Mouse (Mus musculus) midbrain, embryonic 15.5 days (tissue): ENCODE measurements around the gene Prr15l. TPM values are rescaled to one million over a fixed set of nuclear protein-coding genes. Genes with fewer than 3 reads are reported as not detected.

Experiments used
- ATAC-seq: fragments of 200-750 bp; cut with Nextera tagmentation; replicated peaks from 2 replicates; pipeline ENCODE4 v1.8.0; 2017; ENCODE audit warnings: moderate TSS enrichment
- H3K27ac ChIP-seq: fragments of 300-500 bp; sonication (generic); 2 replicates; pipeline ENCODE4 v1.5.1; 2015; ENCODE audit warnings: mild to moderate bottlenecking, inconsistent platforms
- H3K27me3 ChIP-seq: fragments of 300-500 bp; sonication (generic); replicated peaks from 2 replicates; pipeline ENCODE4 v1.6.1; 2015; ENCODE audit warnings: inconsistent platforms
- H3K36me3 ChIP-seq: fragments of 300-500 bp; sonication (generic); replicated peaks from 2 replicates; pipeline ENCODE4 v1.6.1; 2015; ENCODE audit warnings: inconsistent platforms
- H3K4me1 ChIP-seq: fragments of 300-500 bp; sonication (generic); 2 replicates; pipeline ENCODE4 v1.6.1; 2015; ENCODE audit warnings: inconsistent platforms
- H3K4me2 ChIP-seq: fragments of 300-500 bp; sonication (generic); 2 replicates; pipeline ENCODE4 v1.6.1; 2015; ENCODE audit warnings: inconsistent platforms, mild to moderate bottlenecking, moderate library complexity
- H3K4me3 ChIP-seq: fragments of 300-500 bp; sonication (generic); 2 replicates; pipeline ENCODE4 v1.5.1; 2015; ENCODE audit warnings: mild to moderate bottlenecking, inconsistent platforms
- H3K9ac ChIP-seq: fragments of 300-500 bp; sonication (generic); 2 replicates; pipeline ENCODE4 v1.6.1; 2015; ENCODE audit warnings: mild to moderate bottlenecking, inconsistent platforms
- H3K9me3 ChIP-seq: fragments of 300-500 bp; sonication (generic); 2 replicates; pipeline ENCODE4 v1.6.1; 2016; ENCODE audit warnings: inconsistent platforms
- WGBS: fragments of 180-500 bp; shearing (Covaris S2); methylation state at CpG from one replicate; pipeline ENCODE4 v1.1.7; 2015; ENCODE audit warnings: mixed read lengths; 5-methylcytosine and 5-hydroxymethylcytosine counted together
- polyA plus RNA-seq: library from polyadenylated mRNA; unstranded; fragments of >200 nt; fragmentation: Nextera tagmentation; extraction: Ambion mirVana; gene quantifications from 2 replicates; pipeline ENCODE4 v1.2.1, GENCODE M21; 2015

The Prr15l gene
- polyA plus RNA-seq, result 0.17 and 0.30 TPM in 2 replicates

- Histone ChIP-seq H3K4me2 (no peak within 1 kb of the TSS), H3K4me1 (no peaks in the 10 kb centered on the region), H3K9me3 (no peaks in the 10 kb centered on the region), H3K36me3 (no peaks in the 10 kb centered on the region), H3K27ac (no peak within 1 kb of the TSS), H3K27me3 (peaks cover 18% of the 10 kb centered on the region; the same call in 1 of the 2 replicates), H3K4me3 (no peak within 1 kb of the TSS), H3K9ac (no peak within 1 kb of the TSS)
- WGBS, result 74% methylated on average over 2 of the region's 2 CpGs
- ATAC-seq, result no peak
These were observed at the start of gene Prr15l for GRCm38 (mm10) chr11:96928088-96928487. TSS of gene Prr15l (plus strand) at chr11:96928104.

- Histone ChIP-seq H3K27ac (peak overlapping the region; percentile 53), H3K4me1 (peaks cover 58% of the 10 kb centered on the region)
These were observed 49.2 kb upstream of the Prr15l start for GRCm38 (mm10) chr11:96878715-96879114.

GRCm38 (mm10) chr11:96879359-96879758, 48.5 kb upstream of the Prr15l start:
- H3K4me2 ChIP-seq, result no peak overlapping the region
- no peaks in the 10 kb centered on the region for H3K9me3 ChIP-seq
- 7% methylated on average over 7 of the region's 7 CpGs for WGBS
- H3K4me1 ChIP-seq, result peaks cover 52% of the 10 kb centered on the region
- H3K27me3 ChIP-seq, result no peaks in the 10 kb centered on the region
- peak overlapping the region; percentile 53 for H3K27ac ChIP-seq
- no peak overlapping the region for H3K4me3 ChIP-seq
- ATAC-seq, result no peak
- no peaks in the 10 kb centered on the region for H3K36me3 ChIP-seq
- no peak overlapping the region for H3K9ac ChIP-seq

More at GRCm38 (mm10) chr11:96878715-96879114, 49.2 kb upstream of the Prr15l start:
- 24% methylated on average over 3 of the region's 3 CpGs for WGBS
- no peak overlapping the region for H3K9ac ChIP-seq
- no peak overlapping the region for H3K4me2 ChIP-seq
- H3K36me3 ChIP-seq, result no peaks in the 10 kb centered on the region
- ATAC-seq, result no peak
- no peak overlapping the region for H3K4me3 ChIP-seq
- no peaks in the 10 kb centered on the region for H3K9me3 ChIP-seq
- H3K27me3 ChIP-seq, result no peaks in the 10 kb centered on the region

- Histone ChIP-seq H3K27ac (no peak overlapping the region), H3K9me3 (no peaks in the 10 kb centered on the region), H3K4me2 (no peak overlapping the region), H3K9ac (no peak overlapping the region), H3K27me3 (no peaks in the 10 kb centered on the region), H3K36me3 (no peaks in the 10 kb centered on the region), H3K4me1 (peaks cover 43% of the 10 kb centered on the region), H3K4me3 (no peak overlapping the region)
- WGBS, result 91% methylated on average over 9 of the region's 9 CpGs
- no peak for ATAC-seq
These were observed 47.6 kb upstream of the Prr15l start for GRCm38 (mm10) chr11:96880296-96880695.

GRCm38 (mm10) chr11:96885901-96886340, 42.0 kb upstream of the Prr15l start:
- Histone ChIP-seq H3K27me3 (no peaks in the 10 kb centered on the region), H3K36me3 (no peaks in the 10 kb centered on the region), H3K27ac (peak overlapping the region; percentile 79), H3K4me2 (peak overlapping the region; percentile 17; the same call in 1 of the 2 replicates), H3K4me3 (no peak overlapping the region), H3K9me3 (no peaks in the 10 kb centered on the region), H3K4me1 (peaks cover 19% of the 10 kb centered on the region), H3K9ac (0 out of 2 replicates have a peak overlapping the region, but pooled peaks have one; percentile 8)
- 0 out of 2 replicates have a peak, but pooled peaks have one; percentile 54 for ATAC-seq
- 10% methylated on average over 5 of the region's 5 CpGs for WGBS

- H3K27ac ChIP-seq, result peak overlapping the region; percentile 79
- H3K9me3 ChIP-seq, result no peaks in the 10 kb centered on the region
- no peak overlapping the region for H3K4me2 ChIP-seq
- no peaks in the 10 kb centered on the region for H3K36me3 ChIP-seq
- 83% methylated on average over 8 of the region's 8 CpGs for WGBS
- no peak overlapping the region for H3K9ac ChIP-seq
- ATAC-seq, result no peak
- H3K4me3 ChIP-seq, result no peak overlapping the region
- peaks cover 19% of the 10 kb centered on the region for H3K4me1 ChIP-seq
- H3K27me3 ChIP-seq, result no peaks in the 10 kb centered on the region
These were observed 40.9 kb upstream of the Prr15l start for GRCm38 (mm10) chr11:96886942-96887546.

- Histone ChIP-seq H3K4me2 (no peak overlapping the region), H3K4me1 (peaks cover 9% of the 10 kb centered on the region; the same call in 1 of the 2 replicates), H3K9me3 (no peaks in the 10 kb centered on the region), H3K27ac (no peak overlapping the region), H3K36me3 (no peaks in the 10 kb centered on the region), H3K27me3 (no peaks in the 10 kb centered on the region), H3K9ac (no peak overlapping the region), H3K4me3 (no peak overlapping the region)
- 53% methylated on average over 14 of the region's 14 CpGs for WGBS
- no peak for ATAC-seq
These were observed 35.9 kb upstream of the Prr15l start for GRCm38 (mm10) chr11:96891784-96892527.

- no peak overlapping the region; the same call in 1 of the 2 replicates for H3K9ac ChIP-seq
- ATAC-seq, result 0 out of 2 replicates have a peak, but pooled peaks have one; percentile 42
These were observed 34.6 kb upstream of the Prr15l start for GRCm38 (mm10) chr11:96893203-96893842.

GRCm38 (mm10) chr11:96895886-96896285, 32.0 kb upstream of the Prr15l start:
- no peak for ATAC-seq
- peaks cover 35% of the 10 kb centered on the region for H3K4me1 ChIP-seq
- WGBS, result 91% methylated on average over 4 of the region's 4 CpGs

More at GRCm38 (mm10) chr11:96893203-96893842, 34.6 kb upstream of the Prr15l start:
- WGBS, result 35% methylated on average over 11 of the region's 11 CpGs
- Histone ChIP-seq H3K4me3 (no peak overlapping the region), H3K27me3 (no peaks in the 10 kb centered on the region), H3K4me1 (peaks cover 15% of the 10 kb centered on the region), H3K4me2 (no peak overlapping the region), H3K36me3 (no peaks in the 10 kb centered on the region), H3K9me3 (no peaks in the 10 kb centered on the region), H3K27ac (peak overlapping the region; percentile 36)

GRCm38 (mm10) chr11:96899449-96900306, 28.2 kb upstream of the Prr15l start:
- no peaks in the 10 kb centered on the region for H3K9me3 ChIP-seq
- peak; percentile 38 for ATAC-seq
- peak overlapping the region; percentile 6; the same call in 1 of the 2 replicates for H3K4me2 ChIP-seq
- peaks cover 55% of the 10 kb centered on the region for H3K4me1 ChIP-seq
- H3K36me3 ChIP-seq, result no peaks in the 10 kb centered on the region
- no peak overlapping the region for H3K4me3 ChIP-seq
- H3K9ac ChIP-seq, result no peak overlapping the region
- H3K27me3 ChIP-seq, result no peaks in the 10 kb centered on the region
- WGBS, result 23% methylated on average over 13 of the region's 13 CpGs
- H3K27ac ChIP-seq, result peak overlapping the region; percentile 64

More at GRCm38 (mm10) chr11:96895886-96896285, 32.0 kb upstream of the Prr15l start:
- Histone ChIP-seq H3K9ac (no peak overlapping the region), H3K4me2 (no peak overlapping the region), H3K27ac (no peak overlapping the region), H3K36me3 (no peaks in the 10 kb centered on the region), H3K9me3 (no peaks in the 10 kb centered on the region), H3K27me3 (no peaks in the 10 kb centered on the region), H3K4me3 (no peak overlapping the region)

- 0 out of 2 replicates have a peak overlapping the region, but pooled peaks have one; percentile 26 for H3K27ac ChIP-seq
- no peaks in the 10 kb centered on the region for H3K27me3 ChIP-seq
- H3K4me2 ChIP-seq, result no peak overlapping the region
- 28% methylated on average over 9 of the region's 9 CpGs for WGBS
- H3K36me3 ChIP-seq, result no peaks in the 10 kb centered on the region
- peaks cover 58% of the 10 kb centered on the region for H3K4me1 ChIP-seq
- no peak overlapping the region for H3K9ac ChIP-seq
- no peaks in the 10 kb centered on the region for H3K9me3 ChIP-seq
- no peak for ATAC-seq
- no peak overlapping the region for H3K4me3 ChIP-seq
These were observed 26.6 kb upstream of the Prr15l start for GRCm38 (mm10) chr11:96901332-96901731.
